Mouse (Mus musculus) hindbrain, embryonic 16.5 days (tissue): ENCODE data around the gene Pstpip1. TPM values are rescaled to one million over a fixed set of nuclear protein-coding genes. Genes with fewer than 3 reads are reported as not detected.

Experiments used
- ATAC-seq: fragments of 200-750 bp; cut with Nextera tagmentation; 2 replicates; pipeline ENCODE4 v1.8.0; 2017; ENCODE audit warnings: moderate TSS enrichment, moderate library complexity
- H3K27ac ChIP-seq: fragments of 300-500 bp; sonication (generic); 2 replicates; pipeline ENCODE4 v1.5.1; 2014; ENCODE audit warnings: low read depth, mild to moderate bottlenecking, control low read depth, low read length, moderate library complexity
- H3K27me3 ChIP-seq: fragments of 300-500 bp; sonication (generic); replicated peaks from 2 replicates; pipeline ENCODE4 v1.6.1; 2014; ENCODE audit warnings: low read length; ENCODE audit not compliant: control insufficient read depth, insufficient read depth
- H3K36me3 ChIP-seq: fragments of 300-500 bp; sonication (generic); 2 replicates; pipeline ENCODE4 v1.6.1; 2014; ENCODE audit warnings: mild to moderate bottlenecking, low read length, moderate library complexity, mixed read lengths; ENCODE audit not compliant: control insufficient read depth, insufficient read depth
- H3K4me1 ChIP-seq: fragments of 300-500 bp; sonication (generic); 2 replicates; pipeline ENCODE4 v1.6.1; 2014; ENCODE audit warnings: low read depth, low read length; ENCODE audit not compliant: control insufficient read depth, insufficient read depth
- H3K4me2 ChIP-seq: fragments of 300-500 bp; sonication (generic); 2 replicates; pipeline ENCODE4 v1.6.1; 2014; ENCODE audit warnings: mild to moderate bottlenecking, low read length, control low read depth, moderate library complexity
- H3K4me3 ChIP-seq: fragments of 300-500 bp; sonication (generic); 2 replicates; pipeline ENCODE4 v1.5.1; 2014; ENCODE audit warnings: mild to moderate bottlenecking, low read length, control low read depth, moderate library complexity
- H3K9ac ChIP-seq: fragments of 300-500 bp; sonication (generic); 2 replicates; pipeline ENCODE4 v1.6.1; 2014; ENCODE audit warnings: low read depth, mild to moderate bottlenecking, control low read depth, low read length, moderate library complexity
- H3K9me3 ChIP-seq: fragments of 300-500 bp; sonication (generic); 2 replicates; pipeline ENCODE4 v1.6.1; 2014; ENCODE audit warnings: mild to moderate bottlenecking, low read length, moderate library complexity; ENCODE audit not compliant: control insufficient read depth
- WGBS: fragments of 180-500 bp; shearing (Covaris S2); extraction: QIAGEN DNeasy Blood & Tissue Kit; methylation state at CpG from one replicate; pipeline ENCODE4 v1.1.7; 2014; 5-methylcytosine and 5-hydroxymethylcytosine counted together
- polyA plus RNA-seq: library from polyadenylated mRNA; unstranded; fragments of >200 nt; fragmentation: Nextera tagmentation; extraction: Ambion mirVana; gene quantifications from 2 replicates; pipeline ENCODE4 v1.2.1, GENCODE M21; 2015

Pstpip1 gene
- polyA plus RNA-seq = 0.64 and 0.87 TPM in 2 replicates

DNA sequence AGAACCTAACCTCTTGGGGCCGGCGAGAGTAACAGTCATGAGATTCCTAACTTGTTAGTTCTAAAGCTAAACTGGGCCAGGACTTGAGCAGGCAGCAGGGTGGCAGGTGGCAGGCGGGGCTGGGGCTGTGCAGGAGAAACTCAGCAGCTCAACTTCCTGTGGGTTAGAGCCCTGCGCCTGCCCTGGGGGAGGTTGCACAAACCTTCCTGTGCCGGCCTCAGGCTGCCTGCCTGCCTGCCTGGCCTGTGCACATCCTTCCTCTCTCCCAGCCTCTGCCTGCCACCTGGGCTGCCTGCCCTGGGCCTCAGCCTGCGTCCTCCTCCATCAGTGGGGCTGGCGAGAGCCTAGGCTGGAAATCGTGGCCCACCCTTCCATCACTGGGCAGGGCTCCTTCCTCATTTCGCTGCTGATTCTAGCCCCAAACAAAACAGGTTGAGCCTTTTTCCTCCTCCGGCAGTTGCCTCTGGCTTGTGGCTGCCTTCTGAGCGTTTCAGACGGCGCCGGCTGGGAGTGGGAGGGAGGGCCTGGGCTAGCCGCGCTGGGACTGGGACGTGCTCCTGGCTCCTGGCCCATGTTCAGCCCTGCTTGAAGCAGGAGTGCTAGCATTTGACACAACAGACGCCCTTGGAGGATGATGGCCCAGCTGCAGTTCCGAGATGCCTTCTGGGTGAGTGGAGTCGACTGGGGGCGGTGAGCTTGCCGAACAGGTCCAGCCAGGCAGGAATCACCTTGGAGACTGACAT is at the start of gene Pstpip1:
Pstpip1 (plus strand) TSS at position 185 of the 743 bp plus-strand sequence.
- Histone ChIP-seq H3K27ac (no peak within 1 kb of the TSS), H3K9ac (peak within 1 kb of the TSS; percentile 3; the same call in 1 of the 2 replicates), H3K27me3 (no peaks in the 10 kb centered on the region), H3K4me2 (peak within 1 kb of the TSS; percentile 20; the same call in 1 of the 2 replicates), H3K36me3 (no peaks in the 10 kb centered on the region), H3K9me3 (no peaks in the 10 kb centered on the region), H3K4me3 (no peak within 1 kb of the TSS), H3K4me1 (no peaks in the 10 kb centered on the region)
- peak; percentile 86 for ATAC-seq
- 25% methylated on average over 22 of the region's 22 CpGs for WGBS

DNA sequence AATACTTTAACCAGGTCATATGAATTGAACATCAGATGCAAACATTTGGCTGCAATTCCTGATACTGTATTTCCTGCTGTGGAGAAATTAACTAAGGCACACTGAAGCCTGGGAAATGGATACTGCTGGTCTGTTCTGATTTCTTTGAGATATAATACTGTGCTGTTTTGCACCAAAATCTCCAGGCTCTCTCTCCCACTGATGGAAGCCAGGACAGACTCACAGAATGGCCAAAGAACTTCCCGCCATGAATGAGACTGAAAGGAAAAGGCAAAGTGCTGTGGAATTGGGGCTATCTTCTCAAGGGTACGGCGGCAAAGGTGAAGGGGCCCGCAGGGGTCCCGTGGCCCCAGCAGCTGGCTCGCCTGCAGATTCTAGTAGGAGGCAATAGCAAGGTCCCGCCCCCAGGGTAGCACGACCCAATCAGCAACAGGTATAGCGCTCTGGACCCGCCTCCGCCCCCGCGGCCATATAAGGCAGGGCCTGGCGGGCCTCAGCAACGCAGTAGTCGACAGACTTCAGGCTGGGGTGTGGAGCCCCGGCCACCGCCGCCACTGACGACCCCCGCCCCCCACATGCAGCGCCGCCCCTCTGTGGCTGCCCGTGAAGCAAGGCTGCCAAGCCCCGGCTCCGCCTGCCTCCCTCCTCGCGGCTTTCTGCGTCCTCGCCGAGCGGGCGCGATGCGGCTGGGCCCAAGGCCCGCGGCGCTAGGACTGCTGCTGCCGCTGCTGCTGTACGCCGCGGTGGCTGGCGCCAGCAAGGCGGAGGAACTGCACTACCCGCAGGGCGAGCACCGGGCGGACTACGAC is 48.2 kb upstream of the Pstpip1 start, which contains the start of gene Rcn2:
Rcn2 (plus strand) TSS at position 474 of the 809 bp plus-strand sequence.
- ATAC-seq = peak; percentile 100
- WGBS = under 1% methylated on average over 44 of the region's 49 CpGs
- Histone ChIP-seq H3K9me3 (no peaks in the 10 kb centered on the region), H3K4me3 (peak within 1 kb of the TSS; percentile 77), H3K27ac (peak within 1 kb of the TSS; percentile 97), H3K36me3 (peaks cover 10% of the 10 kb centered on the region), H3K27me3 (no peaks in the 10 kb centered on the region), H3K9ac (peak within 1 kb of the TSS; percentile 96), H3K4me2 (peak within 1 kb of the TSS; percentile 67), H3K4me1 (peaks cover 11% of the 10 kb centered on the region)

DNA sequence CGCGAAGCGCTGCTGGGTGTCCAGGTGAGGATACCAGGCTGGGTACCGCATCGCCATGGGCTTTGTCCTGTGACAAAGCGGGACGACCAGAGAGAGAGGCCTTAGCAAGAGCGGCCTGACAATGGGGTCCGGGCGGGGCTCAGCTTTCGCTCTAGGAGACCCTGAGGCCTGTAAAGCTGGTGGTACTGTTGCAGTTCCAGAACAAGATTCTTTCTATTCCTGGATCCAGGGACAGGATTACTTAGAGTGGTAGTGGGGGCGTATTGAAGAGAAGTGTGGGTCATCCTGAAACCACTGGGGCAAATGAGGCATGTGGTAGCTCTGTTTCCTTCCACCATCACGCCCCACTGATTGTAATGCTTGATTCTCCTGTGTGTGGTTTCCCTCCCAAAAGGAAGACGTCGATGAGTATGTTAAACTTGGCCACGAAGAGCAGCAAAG is 47.6 kb upstream of the Pstpip1 start:
- no peaks in the 10 kb centered on the region for H3K9me3 ChIP-seq
- no peaks in the 10 kb centered on the region for H3K27me3 ChIP-seq
- peaks cover 11% of the 10 kb centered on the region for H3K4me1 ChIP-seq
- peak overlapping the region; percentile 96 for H3K9ac ChIP-seq
- peak overlapping the region; percentile 97 for H3K27ac ChIP-seq
- H3K36me3 ChIP-seq = peaks cover 10% of the 10 kb centered on the region
- ATAC-seq = no peak
- H3K4me3 ChIP-seq = peak overlapping the region; percentile 77
- WGBS = 0% methylated on average over 16 of the region's 16 CpGs
- peak overlapping the region; percentile 67 for H3K4me2 ChIP-seq

DNA sequence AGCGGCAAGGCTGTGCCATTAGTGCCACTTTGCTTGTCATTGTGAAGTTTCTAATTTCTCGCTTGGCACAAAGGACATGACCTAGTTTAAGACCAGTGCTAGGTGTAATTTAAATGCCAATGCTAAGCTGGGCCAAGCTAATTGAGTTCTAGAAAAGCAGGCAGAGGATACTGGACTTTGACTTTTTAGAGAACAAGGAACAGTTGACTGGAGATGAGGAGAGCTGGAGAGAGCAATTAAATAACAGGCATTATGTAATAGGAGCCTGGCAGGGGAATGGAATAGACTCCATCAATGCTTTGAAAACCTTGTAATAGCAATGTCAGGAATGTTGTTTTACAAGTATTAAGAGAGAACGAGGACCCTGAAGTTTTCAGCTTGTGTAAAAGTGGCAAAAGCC is 36.0 kb upstream of the Pstpip1 start:
- WGBS = 73% methylated on average over 3 of the region's 3 CpGs
- Histone ChIP-seq H3K36me3 (peaks cover 17% of the 10 kb centered on the region), H3K9me3 (no peaks in the 10 kb centered on the region), H3K4me3 (no peak overlapping the region), H3K4me2 (no peak overlapping the region), H3K27ac (no peak overlapping the region), H3K27me3 (no peaks in the 10 kb centered on the region), H3K4me1 (no peaks in the 10 kb centered on the region), H3K9ac (no peak overlapping the region)
- ATAC-seq = no peak

DNA sequence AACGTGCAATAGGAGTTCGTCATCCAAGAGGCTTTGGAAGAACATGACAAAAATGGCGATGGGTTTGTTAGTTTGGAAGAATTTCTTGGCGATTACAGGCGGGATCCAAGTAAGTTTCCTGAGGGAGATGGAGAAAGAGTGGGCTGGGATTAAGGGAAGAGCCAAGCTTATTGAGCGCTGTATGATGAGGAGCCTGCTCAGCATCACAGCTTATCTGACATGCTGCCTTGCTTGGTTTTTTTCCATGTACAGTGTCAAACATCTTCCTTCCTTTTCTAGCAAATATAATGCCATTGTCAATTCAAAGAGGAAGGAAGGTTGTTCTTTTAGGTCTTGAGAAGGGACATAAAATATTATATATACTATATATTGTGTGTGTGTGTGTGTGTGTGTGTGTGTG is 33.6 kb upstream of the Pstpip1 start:
- no peaks in the 10 kb centered on the region for H3K9me3 ChIP-seq
- H3K36me3 ChIP-seq = peaks cover 35% of the 10 kb centered on the region
- no peaks in the 10 kb centered on the region for H3K27me3 ChIP-seq
- H3K4me1 ChIP-seq = no peaks in the 10 kb centered on the region
- no peak for ATAC-seq
- 95% methylated on average over 6 of the region's 6 CpGs for WGBS
- H3K27ac ChIP-seq = no peak overlapping the region
- H3K4me2 ChIP-seq = no peak overlapping the region
- no peak overlapping the region for H3K4me3 ChIP-seq
- no peak overlapping the region for H3K9ac ChIP-seq

DNA sequence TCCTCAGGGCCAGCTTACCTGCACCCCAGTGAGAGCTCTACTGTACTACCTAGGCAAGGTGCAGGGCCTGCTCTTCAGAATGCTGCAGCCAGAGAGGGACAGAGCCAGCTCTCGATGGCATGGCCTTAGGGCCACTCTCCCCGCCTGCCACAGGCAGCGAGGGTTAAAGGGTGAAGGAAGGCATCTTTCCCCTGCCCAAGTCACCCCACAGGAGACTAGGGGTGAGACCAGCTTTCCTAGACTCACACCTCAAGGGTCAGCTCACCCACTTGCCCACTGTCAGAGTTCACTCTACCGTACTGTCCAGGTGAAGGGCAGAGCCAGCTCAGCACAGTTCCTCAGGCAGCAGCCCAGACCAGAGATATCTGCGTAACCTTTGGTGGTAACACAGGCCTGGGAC is 27.4 kb upstream of the Pstpip1 start:
- no peak overlapping the region for H3K9ac ChIP-seq
- no peaks in the 10 kb centered on the region for H3K9me3 ChIP-seq
- peak; percentile 52; the same call in 1 of the 2 replicates for ATAC-seq
- H3K36me3 ChIP-seq = peaks cover 38% of the 10 kb centered on the region
- no peak overlapping the region for H3K4me2 ChIP-seq
- H3K4me3 ChIP-seq = no peak overlapping the region
- H3K27me3 ChIP-seq = no peaks in the 10 kb centered on the region
- H3K4me1 ChIP-seq = no peaks in the 10 kb centered on the region
- no peak overlapping the region for H3K27ac ChIP-seq
- 96% methylated on average over 5 of the region's 5 CpGs for WGBS

DNA sequence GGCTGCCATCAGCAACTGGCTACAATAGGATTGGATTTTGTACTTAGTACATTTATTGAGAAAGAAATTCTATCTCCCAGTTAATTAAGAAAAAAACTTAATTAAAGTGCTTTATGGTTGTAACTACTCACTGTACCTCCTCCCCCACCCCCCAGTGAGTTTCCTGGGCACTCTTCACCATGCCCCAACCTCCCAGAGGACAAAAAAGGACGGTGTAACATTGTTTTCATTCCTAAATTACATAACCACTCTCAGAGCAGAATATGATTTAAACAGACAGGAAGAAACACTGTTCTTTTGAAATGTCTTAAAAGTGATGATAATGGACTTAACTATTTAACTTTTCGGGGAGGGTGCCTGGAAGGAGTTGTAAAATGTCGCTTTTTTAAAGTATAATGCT is 24.8 kb upstream of the Pstpip1 start:
- no peak for ATAC-seq
- 83% methylated on average over 3 of the region's 3 CpGs for WGBS
- Histone ChIP-seq H3K27me3 (no peaks in the 10 kb centered on the region), H3K9ac (no peak overlapping the region), H3K9me3 (no peaks in the 10 kb centered on the region), H3K4me2 (no peak overlapping the region), H3K4me1 (no peaks in the 10 kb centered on the region), H3K27ac (no peak overlapping the region), H3K36me3 (peaks cover 19% of the 10 kb centered on the region), H3K4me3 (no peak overlapping the region)

DNA sequence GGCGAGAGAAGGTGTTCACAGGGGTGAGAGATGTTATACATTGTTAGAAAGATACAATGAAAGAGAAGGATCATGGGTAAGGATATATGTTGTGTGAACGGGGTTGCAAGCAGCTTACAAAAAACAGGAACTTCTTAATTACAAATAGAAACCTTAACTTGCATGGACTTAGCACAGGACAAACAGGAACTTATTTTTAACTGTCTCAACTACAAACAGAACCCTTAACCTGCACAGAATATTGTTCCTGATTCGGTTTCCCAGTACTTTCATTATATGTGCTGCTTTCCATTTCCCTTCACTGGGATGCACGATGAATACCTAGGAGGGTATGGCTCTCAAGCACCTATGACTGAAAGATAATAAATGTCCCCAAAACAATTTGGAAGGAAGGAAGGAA is 21.8 kb upstream of the Pstpip1 start:
- Histone ChIP-seq H3K9ac (no peak overlapping the region), H3K4me1 (no peaks in the 10 kb centered on the region), H3K27ac (no peak overlapping the region), H3K9me3 (no peaks in the 10 kb centered on the region), H3K36me3 (peaks cover 5% of the 10 kb centered on the region; the same call in 1 of the 2 replicates), H3K27me3 (no peaks in the 10 kb centered on the region), H3K4me3 (no peak overlapping the region), H3K4me2 (no peak overlapping the region)
- no peak for ATAC-seq
- 92% methylated on average over 4 of the region's 4 CpGs for WGBS

DNA sequence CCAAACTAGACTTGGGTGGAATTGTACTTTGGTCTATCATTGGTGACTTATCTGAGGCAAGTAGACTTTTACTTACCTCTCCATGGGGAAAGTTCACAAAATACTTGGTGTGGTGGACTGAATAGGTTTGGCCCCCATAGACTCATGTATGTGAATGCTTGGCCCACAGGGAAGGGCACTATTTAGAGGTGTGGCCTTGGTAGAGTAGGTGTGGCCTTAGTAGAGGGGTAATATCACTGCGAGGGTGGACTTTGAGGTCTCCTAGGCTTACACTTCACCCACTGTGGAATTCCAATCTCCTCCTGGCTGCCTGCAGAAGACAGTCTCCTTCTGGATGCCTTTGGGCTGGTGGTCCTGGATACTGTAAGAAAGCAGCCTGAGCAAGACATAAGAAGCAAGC is 21.1 kb upstream of the Pstpip1 start:
- no peaks in the 10 kb centered on the region for H3K27me3 ChIP-seq
- H3K36me3 ChIP-seq = peaks cover 5% of the 10 kb centered on the region; the same call in 1 of the 2 replicates
- no peaks in the 10 kb centered on the region for H3K4me1 ChIP-seq
- no peak overlapping the region for H3K4me2 ChIP-seq
- no peaks in the 10 kb centered on the region for H3K9me3 ChIP-seq
- no peak overlapping the region for H3K9ac ChIP-seq
- H3K4me3 ChIP-seq = no peak overlapping the region
- no peak overlapping the region for H3K27ac ChIP-seq
- WGBS = 93% methylated on average over 1 of the region's 1 CpGs
- no peak for ATAC-seq
